Mouse (Mus musculus) monocyte, adult 5-6 weeks (primary cell): Measurements from ENCODE around the gene Rps6kc1. TPM values are rescaled to one million over a fixed set of nuclear protein-coding genes. Genes with fewer than 3 reads are reported as not detected.

Experiments used
- ATAC-seq: fragments of 153-309, 156-312 bp; replicated peaks from 2 replicates; pipeline ENCODE4 v1.8.0; 2017; ENCODE audit warnings: mild to moderate bottlenecking; ENCODE audit not compliant: low TSS enrichment, insufficient number of reproducible peaks, severe bottlenecking, poor library complexity, low FRiP score
- total RNA-seq: library from RNA; stranded (forward); fragments of 200-1000, 200-491, 200-594 nt; gene quantifications from 3 replicates; pipeline ENCODE4 v1.2.3, GENCODE M21; 2017

Gene Rps6kc1
- total RNA-seq, 1 experiment from 2014 or later, result 17.6 TPM

DNA sequence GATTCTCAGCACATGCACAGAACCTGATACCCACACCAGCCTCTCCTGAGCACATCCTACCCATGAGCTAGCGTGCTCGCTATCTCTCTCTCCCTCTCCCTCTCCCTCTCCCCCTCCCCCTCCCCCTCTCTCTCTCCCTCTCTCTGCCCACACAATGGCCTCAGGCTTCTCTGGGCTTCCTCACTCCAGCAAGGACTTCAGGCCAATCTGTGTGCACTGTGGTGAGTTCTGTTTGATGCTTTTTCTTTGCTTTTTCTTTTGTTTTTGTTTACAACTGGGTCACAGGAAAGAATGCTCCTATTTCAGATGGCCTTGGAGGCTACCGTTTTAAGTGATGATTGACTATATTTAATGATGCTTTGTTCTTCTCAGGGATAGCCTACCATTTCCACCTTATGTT, 62.9 kb downstream of the Rps6kc1 start:
- no peak for ATAC-seq

GRCm38 (mm10) chr1:190846956-190847355, 64.6 kb downstream of the Rps6kc1 start:
- no peak for ATAC-seq

DNA sequence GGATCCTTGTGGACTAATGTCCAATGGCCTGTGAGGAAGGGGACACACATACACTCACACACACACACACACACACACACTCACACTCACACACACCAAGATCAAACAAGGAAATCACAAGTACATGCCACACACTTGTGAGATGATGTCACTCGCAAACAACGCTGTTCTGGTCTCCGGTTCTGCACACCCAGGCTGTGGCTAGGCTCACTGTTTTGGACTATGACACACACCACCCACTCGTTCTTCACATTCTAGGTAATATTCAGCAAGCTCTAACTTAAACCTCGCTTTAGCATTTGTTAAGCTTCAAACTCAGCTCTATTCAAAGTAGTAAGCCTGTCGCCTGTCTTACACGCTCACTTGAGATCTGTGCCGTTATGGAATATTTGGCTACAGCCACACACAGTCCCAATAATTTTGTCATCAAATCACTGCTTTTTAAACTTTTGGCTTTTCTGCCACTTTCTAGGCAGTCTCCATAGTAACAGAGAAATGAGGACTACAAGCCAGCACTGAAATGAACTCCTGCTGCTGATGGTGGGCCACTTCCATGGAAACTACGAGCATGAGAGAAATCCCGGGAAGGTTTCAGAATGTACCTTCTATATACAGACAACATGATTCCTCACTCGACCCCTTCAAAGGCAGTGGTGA, 65.4 kb downstream of the Rps6kc1 start:
- no peak for ATAC-seq

GRCm38 (mm10) chr1:190845419-190845818, 66.2 kb downstream of the Rps6kc1 start:
- ATAC-seq, result no peak

DNA sequence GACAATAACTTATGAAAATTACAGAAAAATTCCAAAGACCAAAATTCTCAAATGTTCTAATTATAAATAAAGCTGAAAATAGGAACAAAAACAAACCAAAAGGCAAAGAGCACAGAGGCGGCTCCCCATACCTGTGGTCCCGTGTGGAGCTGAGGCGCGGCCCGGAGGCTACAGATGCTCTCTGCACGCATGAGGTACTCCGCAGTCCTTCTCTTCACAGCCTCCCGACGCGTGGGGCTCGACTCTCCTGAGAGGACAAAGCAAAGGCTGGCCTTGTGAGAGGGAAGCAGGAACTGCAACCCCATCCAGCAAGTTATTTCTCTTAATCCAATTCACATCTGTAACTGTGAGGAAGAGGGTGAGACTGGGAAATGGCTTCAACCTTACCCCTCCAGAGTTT, 67.2 kb downstream of the Rps6kc1 start:
- ATAC-seq, result no peak

GRCm38 (mm10) chr1:190836046-190836445, 75.5 kb downstream of the Rps6kc1 start:
- ATAC-seq, result no peak

GRCm38 (mm10) chr1:190834201-190834907, 77.2 kb downstream of the Rps6kc1 start:
- ATAC-seq, result no peak

GRCm38 (mm10) chr1:190832965-190833630, 78.5 kb downstream of the Rps6kc1 start:
- ATAC-seq, result no peak

DNA sequence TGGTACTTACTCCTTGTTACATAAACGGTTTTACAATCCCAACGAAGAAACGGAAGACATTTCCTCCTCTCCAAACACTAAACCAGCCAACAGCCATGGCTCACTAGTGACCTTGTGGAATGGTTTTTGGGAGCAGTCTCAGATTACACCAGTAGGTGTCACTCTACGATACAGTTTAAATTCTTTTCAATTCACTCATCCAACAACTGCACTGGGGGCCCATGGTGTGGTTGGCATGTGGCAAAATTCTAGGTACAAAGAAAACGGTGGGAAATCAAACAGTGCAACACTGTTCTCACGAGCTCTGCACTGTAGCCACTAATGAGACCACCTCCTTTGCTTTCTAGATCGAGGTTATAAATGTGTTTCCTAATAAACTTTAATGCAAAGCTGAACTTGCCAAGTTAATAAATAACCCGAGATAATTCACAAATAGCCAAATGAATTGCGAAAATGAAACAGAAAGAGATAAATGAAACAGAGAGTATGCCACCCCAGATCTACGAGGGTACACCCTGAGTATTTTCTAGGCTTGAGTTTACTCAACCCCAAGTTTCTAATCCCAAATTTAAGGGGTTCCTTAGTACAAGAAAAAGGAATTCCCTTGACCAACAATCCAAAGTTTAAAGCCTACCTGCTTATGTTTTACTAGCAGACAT, 79.6 kb downstream of the Rps6kc1 start:
- ATAC-seq, result no peak

DNA sequence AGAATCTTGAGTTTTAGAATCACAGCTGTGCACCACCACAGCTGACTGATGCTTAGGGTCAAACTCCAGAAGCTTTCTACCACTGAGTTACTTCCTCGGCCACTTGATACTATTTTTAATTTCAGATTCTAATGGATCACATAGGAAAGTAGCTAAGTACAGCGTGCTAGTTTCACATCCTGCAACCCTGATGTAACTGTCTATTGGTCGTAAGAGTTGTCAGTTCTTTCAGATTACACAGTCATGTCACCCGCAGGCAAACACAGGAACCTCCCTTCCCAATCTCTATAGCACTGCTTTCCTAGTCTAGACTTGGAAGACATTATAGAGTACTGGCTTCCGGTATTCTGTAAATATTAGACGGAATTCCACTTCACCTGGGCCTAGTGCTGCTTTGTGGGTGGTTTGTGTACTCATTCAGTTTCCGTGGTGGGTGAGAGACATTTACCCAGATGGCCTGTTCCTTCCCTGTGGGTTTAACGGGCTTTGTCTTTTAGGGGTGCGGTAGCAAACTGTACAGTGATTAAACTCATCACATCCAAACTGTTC, 85.0 kb downstream of the Rps6kc1 start:
- no peak for ATAC-seq

GRCm38 (mm10) chr1:190823745-190824144, 87.8 kb downstream of the Rps6kc1 start:
- no peak for ATAC-seq

DNA sequence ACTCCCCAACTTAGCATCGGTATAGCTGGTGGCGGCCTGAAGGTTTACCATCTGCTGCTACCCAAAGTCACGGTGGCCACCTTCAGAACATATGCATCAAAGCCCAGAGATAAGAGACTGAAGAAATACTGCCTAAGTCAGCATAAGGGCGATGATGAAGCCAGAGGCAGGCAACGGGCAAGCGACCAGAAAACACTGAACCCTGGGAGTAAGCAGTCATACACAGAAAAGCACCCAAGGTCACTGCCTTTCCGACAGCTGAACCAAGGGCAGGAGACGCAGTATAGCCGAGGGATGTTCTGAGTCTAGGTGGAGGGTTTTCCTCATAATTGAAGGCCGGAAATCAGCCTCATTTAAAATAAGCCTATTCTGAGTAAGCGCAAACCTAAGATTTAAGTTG, 95.4 kb downstream of the Rps6kc1 start:
- no peak for ATAC-seq

- no peak for ATAC-seq
These were observed 101.2 kb downstream of the Rps6kc1 start for GRCm38 (mm10) chr1:190810408-190810807.

DNA sequence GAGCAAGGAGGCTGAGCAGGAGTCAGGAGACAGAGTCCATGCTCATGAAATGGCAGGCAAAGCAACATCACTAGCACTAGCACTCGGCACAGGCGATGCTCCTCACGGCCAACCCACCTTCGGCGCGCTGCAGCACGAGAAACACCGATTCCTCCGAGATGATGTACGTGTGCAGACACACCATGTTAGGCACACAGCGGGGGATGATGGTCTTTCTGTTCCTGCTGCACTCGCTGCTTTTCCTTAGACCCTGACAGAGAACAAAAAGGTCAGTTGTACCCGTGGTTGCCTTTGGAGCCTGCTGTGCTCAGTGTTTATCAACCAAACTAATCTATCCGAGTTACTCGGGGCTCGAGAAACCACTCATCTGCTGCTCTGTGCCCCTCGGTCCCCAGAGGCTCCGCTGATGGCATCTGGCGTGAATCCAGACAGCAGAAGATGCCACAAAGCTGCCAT, 102.8 kb downstream of the Rps6kc1 start:
- ATAC-seq, result no peak

GRCm38 (mm10) chr1:190806817-190807216, 104.8 kb downstream of the Rps6kc1 start:
- ATAC-seq, result 0 out of 2 replicates have a peak, but pooled peaks have one; percentile 7

- ATAC-seq, result no peak
These were observed 112.9 kb downstream of the Rps6kc1 start for GRCm38 (mm10) chr1:190798668-190799067.

DNA sequence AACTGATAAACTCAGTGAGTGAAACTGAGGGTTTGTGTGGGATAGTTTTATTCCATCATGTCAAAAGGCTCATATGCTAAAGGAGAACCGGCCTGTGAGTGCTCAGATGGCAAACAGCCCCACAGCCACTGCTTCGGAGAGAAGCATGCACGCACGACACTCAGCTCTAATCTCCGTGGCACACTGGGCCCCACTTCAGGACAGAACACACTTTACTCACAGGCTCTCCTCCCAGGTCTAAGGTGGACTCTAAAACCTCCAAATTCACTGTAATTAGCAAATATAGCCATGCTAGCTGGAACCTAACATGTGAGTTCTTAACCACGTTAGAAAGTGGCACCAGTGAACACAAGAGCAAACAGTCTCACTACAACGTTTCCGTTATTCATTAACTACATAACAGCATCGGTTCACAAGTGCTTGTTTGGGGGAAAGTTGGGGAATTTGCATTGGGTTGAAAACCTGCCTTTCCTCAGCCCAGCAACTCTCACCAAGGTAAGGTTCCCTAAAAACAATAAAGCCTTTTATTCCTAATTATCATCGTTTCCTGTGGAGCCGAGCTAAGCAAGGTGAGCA, 114.0 kb downstream of the Rps6kc1 start:
- 0 out of 2 replicates have a peak, but pooled peaks have one; percentile 15 for ATAC-seq

GRCm38 (mm10) chr1:190796745-190797482, 114.7 kb downstream of the Rps6kc1 start:
- 0 out of 2 replicates have a peak, but pooled peaks have one; percentile 16 for ATAC-seq
